Mouse (Mus musculus) myocyte (in vitro differentiated cells): ENCODE data around the gene Hist2h3b.

Source experiments
- POLR2A ChIP-seq: IDR thresholded peaks from one replicate; pipeline ENCODE4 v1.6.1; 2011; ENCODE audit warnings: low read depth, mild to moderate bottlenecking, control low read depth, moderate library complexity; ENCODE audit not compliant: insufficient read length
- POLR2AphosphoS2 ChIP-seq: IDR thresholded peaks from one replicate; pipeline ENCODE4 v1.6.1; 2011; ENCODE audit warnings: low read depth, control low read depth; ENCODE audit not compliant: insufficient read length
- USF1 ChIP-seq: IDR thresholded peaks from one replicate; pipeline ENCODE4 v1.6.1; 2011; ENCODE audit warnings: low read depth, mild to moderate bottlenecking, control low read depth, moderate library complexity

GRCm38 (mm10) chr3:96262216-96262875 lies 6.1 kb upstream of the Hist2h3b start:
- TF ChIP-seq POLR2AphosphoS2 (peak; percentile 82), POLR2A (peak; percentile 65), USF1 (no peak)
